Mouse (Mus musculus): Measurements from ENCODE around the gene Polr3a. TPM values are rescaled to one million over a fixed set of nuclear protein-coding genes. Genes with fewer than 3 reads are reported as not detected.

The Polr3a gene
- 18.7 and 22.2 TPM in 2 replicates for polyA plus RNA-seq (2015; fragmentation: Nextera tagmentation; extraction: Ambion mirVana)

DNA sequence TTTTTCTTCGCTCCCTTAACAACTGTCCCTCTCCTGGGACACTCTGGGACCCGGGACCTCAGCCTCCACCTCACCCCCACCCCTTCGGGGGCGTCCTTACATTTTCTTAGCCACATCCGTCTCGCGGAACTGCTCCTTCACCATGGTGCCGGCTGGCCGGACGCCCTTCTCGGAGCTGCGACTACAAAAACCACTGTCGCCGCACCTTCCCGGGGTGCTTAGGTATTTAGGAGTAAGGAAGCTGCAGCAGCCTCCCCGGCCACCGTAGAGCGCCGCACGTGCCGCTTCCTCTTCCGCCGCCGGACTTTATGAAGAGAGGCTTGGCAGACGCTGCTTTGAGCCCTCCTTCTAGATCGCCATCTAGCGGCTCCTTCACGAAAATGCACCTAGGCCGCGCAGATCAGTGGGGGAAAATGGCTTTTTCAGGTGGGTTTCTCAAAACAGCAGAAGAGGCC is at the start of gene Polr3a, which contains the start of gene Rps24:
Gene Polr3a (minus strand): TSS at position 286 of the 455 bp plus-strand sequence.
Gene Rps24 (plus strand): TSS at position 353 of the 455 bp plus-strand sequence.
- under 1% methylated on average over 30 of the region's 30 CpGs for WGBS
- peak within 1 kb of the TSS; percentile 60 for H3K4me2 ChIP-seq (replicated peaks)
- ATAC-seq (ENCODE audit: insufficient number of reproducible peaks, low FRiP score, low TSS enrichment, low read depth) = peak; percentile 71

DNA sequence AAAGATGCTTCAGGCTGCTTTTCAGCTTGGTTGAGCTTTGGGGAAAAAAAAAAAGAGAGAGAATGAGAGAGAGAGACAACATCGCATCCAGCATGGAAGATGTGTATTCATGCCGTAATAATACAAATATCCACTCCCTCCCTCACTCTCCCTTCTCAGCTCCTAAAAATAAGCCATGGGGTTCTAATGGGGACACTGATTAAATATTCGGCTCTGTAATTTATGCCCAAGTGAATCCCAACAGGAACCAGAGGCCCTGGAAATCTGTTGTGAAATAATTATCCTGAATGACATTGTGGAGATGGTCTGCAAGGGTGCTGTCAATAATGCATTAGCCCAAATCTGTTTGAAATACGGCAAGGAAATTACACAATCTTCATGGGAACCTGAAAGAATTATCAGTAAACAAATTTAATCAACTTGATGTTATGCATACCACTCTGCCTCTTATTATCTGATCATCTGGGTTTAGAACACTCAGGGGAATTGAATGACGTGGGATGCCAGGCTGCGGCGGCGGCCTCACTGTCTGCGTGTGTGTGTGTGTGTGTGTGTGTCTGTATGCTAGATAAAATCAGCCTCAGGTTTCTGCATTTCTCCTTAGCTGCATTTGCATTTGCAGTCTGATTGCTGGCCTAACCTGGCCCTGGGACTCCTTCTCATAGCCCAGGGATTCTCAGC is 48.1 kb upstream of the Polr3a start:
- no peak overlapping the region for H3K9ac ChIP-seq
- H3K27ac ChIP-seq (replicated peaks) = no peak overlapping the region
- H3K9me3 ChIP-seq (replicated peaks) = peaks cover 4% of the 10 kb centered on the region; the same call in 1 of the 2 replicates
- 47% methylated on average over 9 of the region's 9 CpGs for WGBS
- H3K36me3 ChIP-seq = no peaks in the 10 kb centered on the region
- H3K4me1 ChIP-seq = peaks cover 10% of the 10 kb centered on the region
- no peaks in the 10 kb centered on the region for H3K27me3 ChIP-seq
- H3K4me3 ChIP-seq (replicated peaks) = no peak overlapping the region
- no peak for ATAC-seq (ENCODE audit: insufficient number of reproducible peaks, low FRiP score, low TSS enrichment, low read depth)
- H3K4me2 ChIP-seq (replicated peaks) = no peak overlapping the region

More for the DNA sequence above, at the start of gene Polr3a, which contains the start of gene Rps24:
- no peaks in the 10 kb centered on the region for H3K9me3 ChIP-seq (replicated peaks)
- peak within 1 kb of the TSS; percentile 80 for H3K9ac ChIP-seq
- H3K27ac ChIP-seq (replicated peaks) = 0 out of 2 replicates have a peak within 1 kb of the TSS, but pooled peaks have one; percentile 71
- H3K36me3 ChIP-seq = peaks cover 28% of the 10 kb centered on the region
- peak within 1 kb of the TSS; percentile 95 for H3K4me3 ChIP-seq (replicated peaks)
- peaks cover 17% of the 10 kb centered on the region for H3K4me1 ChIP-seq
- H3K27me3 ChIP-seq = no peaks in the 10 kb centered on the region

DNA sequence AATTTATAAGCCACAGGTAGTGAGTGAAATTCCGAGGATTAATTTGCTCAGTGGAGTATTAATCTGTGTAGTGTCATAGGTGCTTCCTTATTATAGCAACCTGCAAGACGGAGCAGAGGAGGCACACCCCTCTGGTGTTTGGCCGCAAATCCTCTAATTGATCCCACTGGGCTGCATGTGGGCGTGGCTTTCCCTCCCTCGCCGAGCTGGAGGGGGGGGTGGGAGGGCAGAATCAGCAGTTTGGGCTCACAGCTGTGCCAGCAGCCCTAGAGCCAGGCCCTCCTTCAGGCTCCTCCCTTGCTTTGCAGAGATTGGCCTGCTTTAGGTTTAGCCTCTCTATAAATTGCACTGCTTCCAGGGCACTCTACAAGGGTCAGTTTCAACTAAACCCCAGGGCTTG is 43.4 kb upstream of the Polr3a start:
- no peak overlapping the region for H3K27ac ChIP-seq (replicated peaks)
- H3K4me1 ChIP-seq = peaks cover 15% of the 10 kb centered on the region
- H3K4me3 ChIP-seq (replicated peaks) = no peak overlapping the region
- no peaks in the 10 kb centered on the region for H3K9me3 ChIP-seq (replicated peaks)
- ATAC-seq (ENCODE audit: insufficient number of reproducible peaks, low FRiP score, low TSS enrichment, low read depth) = peak; percentile 86
- WGBS = 0% methylated on average over 6 of the region's 6 CpGs
- H3K4me2 ChIP-seq (replicated peaks) = no peak overlapping the region
- H3K27me3 ChIP-seq = no peaks in the 10 kb centered on the region
- no peaks in the 10 kb centered on the region for H3K36me3 ChIP-seq
- no peak overlapping the region for H3K9ac ChIP-seq

- Histone ChIP-seq H3K9me3 (replicated peaks) (no peaks in the 10 kb centered on the region), H3K36me3 (no peaks in the 10 kb centered on the region), H3K4me2 (replicated peaks) (no peak overlapping the region), H3K27me3 (no peaks in the 10 kb centered on the region), H3K27ac (replicated peaks) (no peak overlapping the region), H3K4me1 (peaks cover 15% of the 10 kb centered on the region), H3K4me3 (replicated peaks) (no peak overlapping the region), H3K9ac (no peak overlapping the region)
- 64% methylated on average over 10 of the region's 10 CpGs for WGBS
- ATAC-seq (ENCODE audit: insufficient number of reproducible peaks, low FRiP score, low TSS enrichment, low read depth) = no peak
Observed at GRCm38 (mm10) chr14:24526440-24526839, 39.6 kb upstream of the Polr3a start.

- WGBS = 60% methylated on average over 10 of the region's 10 CpGs
Observed at GRCm38 (mm10) chr14:24525677-24526415, 39.0 kb upstream of the Polr3a start.

GRCm38 (mm10) chr14:24525137-24525536 is 38.3 kb upstream of the Polr3a start:
- peaks cover 6% of the 10 kb centered on the region for H3K4me1 ChIP-seq
- H3K36me3 ChIP-seq = no peaks in the 10 kb centered on the region
- no peaks in the 10 kb centered on the region for H3K9me3 ChIP-seq (replicated peaks)
- H3K27me3 ChIP-seq = no peaks in the 10 kb centered on the region
- ATAC-seq (ENCODE audit: insufficient number of reproducible peaks, low FRiP score, low TSS enrichment, low read depth) = no peak
- H3K9ac ChIP-seq = no peak overlapping the region
- WGBS = 59% methylated on average over 3 of the region's 3 CpGs
- no peak overlapping the region for H3K4me3 ChIP-seq (replicated peaks)
- no peak overlapping the region for H3K27ac ChIP-seq (replicated peaks)
- no peak overlapping the region for H3K4me2 ChIP-seq (replicated peaks)

More at GRCm38 (mm10) chr14:24525677-24526415, 39.0 kb upstream of the Polr3a start:
- peaks cover 13% of the 10 kb centered on the region for H3K4me1 ChIP-seq
- H3K9me3 ChIP-seq (replicated peaks) = no peaks in the 10 kb centered on the region
- H3K27me3 ChIP-seq = no peaks in the 10 kb centered on the region
- H3K36me3 ChIP-seq = no peaks in the 10 kb centered on the region
- H3K27ac ChIP-seq (replicated peaks) = no peak overlapping the region
- ATAC-seq (ENCODE audit: insufficient number of reproducible peaks, low FRiP score, low TSS enrichment, low read depth) = no peak
- H3K4me2 ChIP-seq (replicated peaks) = no peak overlapping the region
- no peak overlapping the region for H3K4me3 ChIP-seq (replicated peaks)
- H3K9ac ChIP-seq = no peak overlapping the region

GRCm38 (mm10) chr14:24521597-24521996 is 34.7 kb upstream of the Polr3a start:
- H3K9ac ChIP-seq = no peak overlapping the region
- no peak overlapping the region for H3K4me3 ChIP-seq (replicated peaks)
- H3K9me3 ChIP-seq (replicated peaks) = no peaks in the 10 kb centered on the region
- 82% methylated on average over 8 of the region's 8 CpGs for WGBS
- no peaks in the 10 kb centered on the region for H3K36me3 ChIP-seq
- no peak overlapping the region for H3K27ac ChIP-seq (replicated peaks)
- H3K4me1 ChIP-seq = no peaks in the 10 kb centered on the region
- ATAC-seq (ENCODE audit: insufficient number of reproducible peaks, low FRiP score, low TSS enrichment, low read depth) = no peak
- no peak overlapping the region for H3K4me2 ChIP-seq (replicated peaks)
- H3K27me3 ChIP-seq = no peaks in the 10 kb centered on the region

- peaks cover 12% of the 10 kb centered on the region for H3K4me1 ChIP-seq
- H3K36me3 ChIP-seq = no peaks in the 10 kb centered on the region
- no peaks in the 10 kb centered on the region for H3K27me3 ChIP-seq
- no peak overlapping the region for H3K4me2 ChIP-seq (replicated peaks)
- H3K4me3 ChIP-seq (replicated peaks) = no peak overlapping the region
- H3K27ac ChIP-seq (replicated peaks) = no peak overlapping the region
- H3K9ac ChIP-seq = no peak overlapping the region
- 83% methylated on average over 6 of the region's 6 CpGs for WGBS
- no peak for ATAC-seq (ENCODE audit: insufficient number of reproducible peaks, low FRiP score, low TSS enrichment, low read depth)
- H3K9me3 ChIP-seq (replicated peaks) = no peaks in the 10 kb centered on the region
Observed at GRCm38 (mm10) chr14:24512527-24513161, 25.8 kb upstream of the Polr3a start.

GRCm38 (mm10) chr14:24510679-24511078 is 23.8 kb upstream of the Polr3a start:
- Histone ChIP-seq H3K4me2 (replicated peaks) (no peak overlapping the region), H3K9me3 (replicated peaks) (no peaks in the 10 kb centered on the region), H3K36me3 (no peaks in the 10 kb centered on the region), H3K27me3 (no peaks in the 10 kb centered on the region), H3K27ac (replicated peaks) (no peak overlapping the region), H3K9ac (no peak overlapping the region), H3K4me3 (replicated peaks) (no peak overlapping the region), H3K4me1 (peaks cover 17% of the 10 kb centered on the region)
- ATAC-seq (ENCODE audit: insufficient number of reproducible peaks, low FRiP score, low TSS enrichment, low read depth) = no peak
- WGBS = 66% methylated on average over 2 of the region's 2 CpGs

DNA sequence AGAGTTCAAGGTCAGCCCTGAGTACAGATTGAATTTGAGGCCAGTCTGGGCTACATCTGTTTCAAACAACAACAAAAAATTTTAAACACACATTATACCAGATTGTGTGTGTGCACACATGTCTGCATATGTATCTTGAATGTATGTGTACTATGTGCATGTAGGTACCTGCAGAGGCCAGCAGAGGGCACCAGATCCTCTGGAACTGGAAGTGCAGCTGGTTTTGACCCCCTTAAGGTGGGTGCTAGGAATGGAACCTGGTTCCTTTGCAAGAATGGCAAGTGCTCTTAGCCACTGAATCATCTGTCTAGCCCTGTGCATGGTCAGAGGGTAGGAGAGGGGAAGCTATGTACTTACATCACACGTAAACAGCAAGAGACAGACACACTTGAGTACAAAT is 23.4 kb upstream of the Polr3a start:
- Histone ChIP-seq H3K4me3 (replicated peaks) (no peak overlapping the region), H3K9me3 (replicated peaks) (no peaks in the 10 kb centered on the region), H3K27me3 (no peaks in the 10 kb centered on the region), H3K27ac (replicated peaks) (no peak overlapping the region), H3K36me3 (no peaks in the 10 kb centered on the region), H3K4me1 (peaks cover 17% of the 10 kb centered on the region), H3K4me2 (replicated peaks) (no peak overlapping the region), H3K9ac (no peak overlapping the region)
- ATAC-seq (ENCODE audit: insufficient number of reproducible peaks, low FRiP score, low TSS enrichment, low read depth) = no peak
- 96% methylated on average over 1 of the region's 1 CpGs for WGBS

GRCm38 (mm10) chr14:24509557-24509956 is 22.7 kb upstream of the Polr3a start:
- Histone ChIP-seq H3K9ac (no peak overlapping the region), H3K4me1 (peaks cover 17% of the 10 kb centered on the region)
- WGBS = 73% methylated on average over 5 of the region's 5 CpGs

More at GRCm38 (mm10) chr14:24509557-24509956, 22.7 kb upstream of the Polr3a start:
- no peak overlapping the region for H3K27ac ChIP-seq (replicated peaks)
- no peak overlapping the region for H3K4me3 ChIP-seq (replicated peaks)
- no peak overlapping the region for H3K4me2 ChIP-seq (replicated peaks)
- H3K9me3 ChIP-seq (replicated peaks) = no peaks in the 10 kb centered on the region
- no peaks in the 10 kb centered on the region for H3K27me3 ChIP-seq
- no peak for ATAC-seq (ENCODE audit: insufficient number of reproducible peaks, low FRiP score, low TSS enrichment, low read depth)
- H3K36me3 ChIP-seq = no peaks in the 10 kb centered on the region
